Mouse (Mus musculus): ENCODE data around the gene Kidins220. TPM values are rescaled to one million over a fixed set of nuclear protein-coding genes. Genes with fewer than 3 reads are reported as not detected.

Gene Kidins220
- 17.7 and 20.6 TPM in 2 replicates for polyA plus RNA-seq (2015; fragmentation: Nextera tagmentation; extraction: Ambion mirVana)

DNA sequence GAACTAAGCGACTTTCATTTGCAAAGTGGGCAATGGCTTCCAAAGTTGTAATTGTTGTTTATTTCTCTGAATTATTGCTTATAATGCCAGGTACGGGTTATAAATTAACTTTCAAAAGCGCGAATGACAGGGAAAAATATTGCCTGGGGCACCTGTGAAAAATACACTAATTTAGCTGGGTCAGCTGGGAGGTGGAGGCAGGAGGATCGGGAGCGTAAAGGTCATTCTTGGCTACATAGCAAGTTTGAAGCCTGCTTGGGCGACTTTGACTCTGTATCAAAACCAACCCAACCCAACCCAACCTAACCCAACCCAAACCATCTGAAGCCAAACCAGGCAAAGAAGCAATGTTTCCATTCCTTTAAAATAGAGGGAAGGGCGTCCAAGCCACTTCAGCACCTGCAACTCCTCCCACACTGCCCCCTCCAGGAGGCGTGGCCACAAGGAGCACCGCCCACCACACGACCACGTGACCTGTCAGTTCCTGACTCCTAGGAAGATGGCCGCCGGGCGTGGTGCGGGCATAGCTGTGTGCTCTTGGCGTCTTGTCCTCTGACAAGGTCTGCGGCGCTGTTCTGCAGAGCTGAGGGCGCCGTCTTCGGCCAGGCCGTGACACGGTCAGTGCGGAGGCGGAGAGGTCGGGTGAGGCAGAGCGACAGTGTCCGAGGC is at the start of gene Kidins220:
Gene Kidins220 (plus strand): TSS at position 480 of the 669 bp plus-strand sequence.
- peaks cover 8% of the 10 kb centered on the region; the same call in 1 of the 2 replicates for H3K4me1 ChIP-seq
- no peaks in the 10 kb centered on the region for H3K36me3 ChIP-seq
- ATAC-seq (ENCODE audit: borderline replicate concordance, extremely low read depth, low FRiP score, low TSS enrichment): peak; percentile 93
- H3K27ac ChIP-seq: peak within 1 kb of the TSS; percentile 77
- WGBS: 14% methylated on average over 29 of the region's 29 CpGs
- H3K4me2 ChIP-seq: peak within 1 kb of the TSS; percentile 59
- peak within 1 kb of the TSS; percentile 82 for H3K4me3 ChIP-seq
- H3K9me3 ChIP-seq: no peaks in the 10 kb centered on the region
- H3K27me3 ChIP-seq: no peaks in the 10 kb centered on the region
- peak within 1 kb of the TSS; percentile 54 for H3K9ac ChIP-seq

DNA sequence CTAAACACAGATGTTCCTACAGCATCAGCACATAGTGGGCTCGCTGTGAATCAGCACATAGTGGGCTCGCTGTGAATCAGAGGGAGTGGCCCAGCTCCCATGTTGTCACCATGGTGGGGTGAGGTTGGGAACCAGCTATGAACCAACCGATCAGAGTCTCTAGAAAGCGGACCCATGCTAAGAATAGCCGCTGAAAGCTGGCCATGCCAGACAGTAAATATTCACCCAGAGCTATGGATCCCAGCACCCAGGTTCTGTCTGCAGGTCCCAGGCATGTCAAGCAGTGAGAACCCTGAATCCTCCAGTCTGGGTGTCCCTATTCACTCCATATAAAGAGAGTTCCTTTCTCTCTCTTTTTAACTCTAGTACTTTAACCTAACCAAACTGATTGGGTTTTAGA is 49.4 kb upstream of the Kidins220 start:
- H3K4me2 ChIP-seq: no peak overlapping the region
- peaks cover 2% of the 10 kb centered on the region; the same call in 1 of the 2 replicates for H3K4me1 ChIP-seq
- no peaks in the 10 kb centered on the region for H3K27me3 ChIP-seq
- H3K9me3 ChIP-seq: no peaks in the 10 kb centered on the region
- H3K4me3 ChIP-seq: no peak overlapping the region
- no peak overlapping the region for H3K9ac ChIP-seq
- WGBS: 81% methylated on average over 5 of the region's 5 CpGs
- no peak for ATAC-seq (ENCODE audit: borderline replicate concordance, extremely low read depth, low FRiP score, low TSS enrichment)
- H3K27ac ChIP-seq: no peak overlapping the region
- no peaks in the 10 kb centered on the region for H3K36me3 ChIP-seq

DNA sequence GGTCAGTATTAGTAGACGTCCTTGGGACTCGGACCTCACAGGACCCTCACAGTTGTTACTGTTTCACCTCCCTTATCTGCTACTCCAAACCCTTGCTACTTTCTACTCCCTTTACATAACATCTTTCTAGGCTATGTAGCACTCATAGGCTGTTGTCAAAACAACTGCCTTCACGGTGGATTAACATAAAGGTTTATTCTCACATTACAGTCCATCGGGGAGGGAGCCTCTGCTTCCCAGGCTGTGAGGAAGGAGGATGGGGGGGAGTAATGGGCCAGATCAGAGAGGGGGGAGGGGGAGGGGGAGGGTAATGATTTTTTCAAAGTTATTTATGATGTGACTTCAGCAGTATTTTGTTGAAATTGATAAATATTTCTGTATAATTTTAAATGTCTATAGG is 49.0 kb upstream of the Kidins220 start:
- H3K27me3 ChIP-seq: no peaks in the 10 kb centered on the region
- H3K27ac ChIP-seq: no peak overlapping the region
- H3K4me2 ChIP-seq: no peak overlapping the region
- no peaks in the 10 kb centered on the region for H3K9me3 ChIP-seq
- no peak for ATAC-seq (ENCODE audit: borderline replicate concordance, extremely low read depth, low FRiP score, low TSS enrichment)
- no peak overlapping the region for H3K4me3 ChIP-seq
- H3K36me3 ChIP-seq: no peaks in the 10 kb centered on the region
- 49% methylated on average over 4 of the region's 4 CpGs for WGBS
- H3K9ac ChIP-seq: no peak overlapping the region
- H3K4me1 ChIP-seq: peaks cover 2% of the 10 kb centered on the region; the same call in 1 of the 2 replicates

DNA sequence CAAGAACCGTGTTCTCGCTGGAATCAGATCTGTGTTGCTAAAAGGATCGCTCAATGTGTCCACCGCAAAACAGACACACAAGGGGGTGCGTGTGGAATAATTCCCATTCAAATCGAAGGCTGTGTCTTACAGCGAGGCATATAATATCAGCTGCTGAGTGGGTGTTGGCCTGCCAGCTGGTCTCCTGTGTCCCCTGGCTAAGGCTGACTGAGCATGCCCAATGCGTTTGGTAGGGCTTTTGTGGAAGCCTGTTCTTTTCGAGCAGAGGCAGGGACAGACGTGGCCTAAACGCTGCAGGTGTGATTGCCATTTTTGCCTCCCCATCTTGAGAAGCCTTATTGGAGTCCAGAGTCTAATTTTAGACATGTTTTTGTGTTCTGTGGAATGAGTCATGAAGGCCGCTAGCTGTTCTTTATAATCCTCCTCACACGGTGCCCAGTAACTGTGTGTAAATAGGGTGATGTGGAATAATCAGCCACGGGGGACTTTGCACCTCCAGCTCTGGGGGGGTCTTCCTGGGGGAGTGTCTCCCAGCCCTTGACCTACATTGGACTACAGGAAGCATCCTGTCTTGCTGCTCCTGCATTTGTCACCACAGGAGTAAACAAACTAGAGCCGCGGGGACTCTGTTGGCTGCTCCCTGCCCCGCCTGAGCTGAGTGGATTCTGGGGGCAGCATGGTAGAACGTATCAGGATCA is 46.5 kb upstream of the Kidins220 start:
- no peak overlapping the region for H3K27ac ChIP-seq
- no peak overlapping the region for H3K4me2 ChIP-seq
- no peaks in the 10 kb centered on the region for H3K27me3 ChIP-seq
- no peaks in the 10 kb centered on the region for H3K9me3 ChIP-seq
- no peak for ATAC-seq (ENCODE audit: borderline replicate concordance, extremely low read depth, low FRiP score, low TSS enrichment)
- 58% methylated on average over 18 of the region's 18 CpGs for WGBS
- no peaks in the 10 kb centered on the region for H3K36me3 ChIP-seq
- H3K4me3 ChIP-seq: no peak overlapping the region
- peaks cover 2% of the 10 kb centered on the region; the same call in 1 of the 2 replicates for H3K4me1 ChIP-seq
- no peak overlapping the region for H3K9ac ChIP-seq

DNA sequence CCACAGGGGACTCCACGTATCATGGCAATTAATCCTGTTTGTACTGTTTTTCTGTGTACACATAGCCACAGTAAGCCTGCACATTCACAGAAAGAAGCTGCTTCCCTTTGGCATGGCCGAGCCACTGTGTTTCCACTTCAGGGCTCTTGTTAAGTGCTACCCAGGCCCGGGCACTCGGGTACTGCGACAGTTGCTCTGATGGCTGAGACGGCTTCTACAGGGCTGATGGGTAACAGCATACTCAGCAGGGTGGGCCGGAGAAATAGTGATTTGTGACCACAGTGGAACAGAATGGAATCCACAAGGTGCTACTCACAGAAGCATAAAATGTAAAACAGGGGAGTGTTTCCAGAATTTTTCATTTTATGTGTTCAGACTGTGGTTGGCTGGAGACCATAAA is 45.7 kb upstream of the Kidins220 start:
- H3K4me3 ChIP-seq: no peak overlapping the region
- no peak overlapping the region for H3K4me2 ChIP-seq
- H3K36me3 ChIP-seq: no peaks in the 10 kb centered on the region
- H3K4me1 ChIP-seq: peaks cover 2% of the 10 kb centered on the region; the same call in 1 of the 2 replicates
- no peak overlapping the region for H3K27ac ChIP-seq
- WGBS: 68% methylated on average over 7 of the region's 7 CpGs
- no peak for ATAC-seq (ENCODE audit: borderline replicate concordance, extremely low read depth, low FRiP score, low TSS enrichment)
- no peaks in the 10 kb centered on the region for H3K9me3 ChIP-seq
- H3K27me3 ChIP-seq: no peaks in the 10 kb centered on the region
- no peak overlapping the region for H3K9ac ChIP-seq

DNA sequence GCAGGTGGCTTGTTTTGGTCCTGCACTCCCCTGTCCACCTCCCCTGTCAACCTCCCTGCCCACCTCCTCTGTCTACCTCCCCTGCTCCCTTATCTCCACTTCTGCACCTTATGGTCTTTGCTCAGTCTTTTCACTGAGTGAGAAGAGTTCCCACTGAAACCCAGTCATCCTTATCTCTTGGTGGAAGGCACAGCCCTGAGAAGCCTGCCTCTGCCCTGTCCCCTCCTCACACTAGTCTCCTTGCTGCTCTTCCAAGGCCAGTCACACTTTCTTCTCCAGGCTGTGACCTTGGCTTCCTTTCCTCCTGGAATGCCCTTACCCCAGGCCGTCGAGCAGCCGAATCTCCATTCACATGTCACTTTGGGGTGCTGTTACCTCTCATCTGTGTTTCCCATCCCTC is 44.0 kb upstream of the Kidins220 start:
- WGBS: 62% methylated on average over 3 of the region's 3 CpGs
- ATAC-seq (ENCODE audit: borderline replicate concordance, extremely low read depth, low FRiP score, low TSS enrichment): no peak
- H3K36me3 ChIP-seq: no peaks in the 10 kb centered on the region

DNA sequence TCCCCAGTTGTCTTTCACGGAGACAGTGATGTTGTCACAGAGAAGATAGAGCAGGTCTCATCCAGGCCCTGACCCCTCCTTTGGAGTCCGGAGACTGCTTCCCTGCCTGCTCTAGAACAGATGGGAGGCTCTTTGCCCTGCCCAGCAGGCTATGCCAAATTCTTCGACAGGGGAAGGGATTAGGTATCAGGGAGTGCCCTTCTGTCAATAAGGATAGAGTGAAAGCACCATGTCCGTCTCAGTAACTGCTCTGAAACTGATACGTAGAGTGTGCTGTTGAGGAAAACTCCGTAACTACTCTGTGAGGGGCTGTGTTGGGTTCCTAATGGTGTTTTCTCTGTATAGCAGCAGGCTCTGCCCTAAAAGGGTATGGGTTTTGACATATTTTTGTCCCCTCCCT is 42.6 kb upstream of the Kidins220 start:
- no peaks in the 10 kb centered on the region for H3K27me3 ChIP-seq
- peaks cover 2% of the 10 kb centered on the region; the same call in 1 of the 2 replicates for H3K4me1 ChIP-seq
- no peak overlapping the region for H3K4me2 ChIP-seq
- H3K4me3 ChIP-seq: no peak overlapping the region
- no peak for ATAC-seq (ENCODE audit: borderline replicate concordance, extremely low read depth, low FRiP score, low TSS enrichment)
- 70% methylated on average over 6 of the region's 6 CpGs for WGBS
- H3K36me3 ChIP-seq: no peaks in the 10 kb centered on the region
- H3K27ac ChIP-seq: no peak overlapping the region
- H3K9me3 ChIP-seq: no peaks in the 10 kb centered on the region
- H3K9ac ChIP-seq: no peak overlapping the region

More for the DNA sequence above, 44.0 kb upstream of the Kidins220 start:
- Histone ChIP-seq H3K9me3 (no peaks in the 10 kb centered on the region), H3K9ac (no peak overlapping the region), H3K4me1 (peaks cover 2% of the 10 kb centered on the region; the same call in 1 of the 2 replicates), H3K27me3 (no peaks in the 10 kb centered on the region), H3K4me3 (no peak overlapping the region), H3K27ac (no peak overlapping the region), H3K4me2 (no peak overlapping the region)

DNA sequence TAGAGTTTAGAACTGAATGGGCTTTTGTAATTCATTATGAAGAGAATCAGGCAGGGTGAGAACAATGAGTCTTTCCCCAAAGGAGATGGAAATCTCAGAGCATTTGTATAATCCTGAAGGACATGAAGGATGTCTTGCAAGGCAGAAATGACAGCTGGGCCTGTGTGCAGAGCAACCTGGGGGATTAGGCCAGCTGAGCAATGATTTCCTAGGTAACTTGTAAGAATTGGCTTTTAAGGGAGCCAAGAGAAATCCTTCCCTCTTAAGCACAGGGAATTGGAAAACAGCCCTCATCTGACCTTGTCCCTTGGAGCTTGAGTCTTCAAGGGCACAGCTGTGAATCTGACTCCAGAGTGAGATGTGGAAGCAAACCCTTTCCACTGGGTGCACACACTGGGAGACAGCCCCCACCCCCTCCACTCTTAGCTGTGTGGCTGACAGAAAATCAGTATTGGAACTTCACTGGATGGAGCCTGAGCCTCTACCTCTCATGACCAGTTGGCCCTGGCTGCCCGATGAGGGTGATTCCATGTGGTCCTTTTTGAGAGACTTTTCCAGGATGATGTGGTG is 41.4 kb upstream of the Kidins220 start:
- Histone ChIP-seq H3K4me1 (peaks cover 2% of the 10 kb centered on the region; the same call in 1 of the 2 replicates), H3K27ac (no peak overlapping the region), H3K36me3 (no peaks in the 10 kb centered on the region), H3K9ac (no peak overlapping the region), H3K4me2 (no peak overlapping the region), H3K9me3 (no peaks in the 10 kb centered on the region), H3K4me3 (no peak overlapping the region), H3K27me3 (no peaks in the 10 kb centered on the region)
- ATAC-seq (ENCODE audit: borderline replicate concordance, extremely low read depth, low FRiP score, low TSS enrichment): no peak
- WGBS: 78% methylated on average over 1 of the region's 1 CpGs

DNA sequence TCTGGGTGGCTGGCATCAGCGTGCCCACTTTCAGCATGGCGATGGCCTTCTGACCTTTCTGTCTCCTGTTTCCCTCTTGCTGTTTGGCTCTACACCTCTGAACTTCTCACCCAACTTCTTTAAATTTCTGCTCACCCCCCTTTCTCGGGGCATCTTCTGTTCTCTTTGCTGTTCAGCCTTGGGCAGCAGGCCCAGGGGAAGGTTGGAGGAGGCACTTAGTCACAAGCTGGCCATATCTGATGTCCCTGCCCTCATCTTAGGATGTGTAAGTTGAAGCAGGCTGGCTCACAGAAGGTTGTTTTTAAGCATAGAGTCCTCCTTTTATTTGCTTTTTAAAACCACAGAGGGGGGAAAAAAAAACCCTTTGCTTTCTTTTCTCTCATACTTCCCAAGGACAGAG is 40.7 kb upstream of the Kidins220 start:
- Histone ChIP-seq H3K4me3 (no peak overlapping the region), H3K27ac (no peak overlapping the region), H3K4me1 (no peaks in the 10 kb centered on the region), H3K9me3 (no peaks in the 10 kb centered on the region), H3K36me3 (no peaks in the 10 kb centered on the region), H3K9ac (no peak overlapping the region), H3K27me3 (no peaks in the 10 kb centered on the region), H3K4me2 (no peak overlapping the region)
- ATAC-seq (ENCODE audit: borderline replicate concordance, extremely low read depth, low FRiP score, low TSS enrichment): no peak
- 86% methylated on average over 3 of the region's 3 CpGs for WGBS

DNA sequence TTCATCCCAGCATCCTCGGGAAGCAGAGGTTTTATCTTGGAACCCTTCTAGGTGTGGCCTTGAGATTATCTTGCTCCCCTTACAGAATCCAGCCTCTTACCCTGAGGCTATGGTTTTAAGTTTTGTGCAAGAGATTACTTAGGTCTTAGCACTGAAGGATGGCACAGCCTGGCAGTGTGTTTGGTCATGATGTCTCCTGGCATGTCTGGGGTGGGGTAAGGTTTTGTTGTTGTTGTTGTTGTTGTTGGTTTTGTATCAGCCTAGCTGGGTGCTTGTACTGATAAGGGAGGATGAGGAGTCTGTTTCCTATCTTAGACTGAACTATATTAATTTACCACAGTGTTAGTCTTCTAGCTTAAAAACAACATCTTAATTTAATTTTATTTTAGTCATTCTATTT is 38.4 kb upstream of the Kidins220 start:
- no peak overlapping the region for H3K4me2 ChIP-seq
- ATAC-seq (ENCODE audit: borderline replicate concordance, extremely low read depth, low FRiP score, low TSS enrichment): no peak
- no peaks in the 10 kb centered on the region for H3K4me1 ChIP-seq
- 26% methylated on average over 1 of the region's 1 CpGs for WGBS
- no peak overlapping the region for H3K4me3 ChIP-seq
- H3K36me3 ChIP-seq: 0 out of 2 replicates have a peak, but pooled peaks cover under 1% of the 10 kb centered on the region
- H3K27ac ChIP-seq: no peak overlapping the region
- no peak overlapping the region for H3K9ac ChIP-seq
- no peaks in the 10 kb centered on the region for H3K9me3 ChIP-seq
- no peaks in the 10 kb centered on the region for H3K27me3 ChIP-seq

DNA sequence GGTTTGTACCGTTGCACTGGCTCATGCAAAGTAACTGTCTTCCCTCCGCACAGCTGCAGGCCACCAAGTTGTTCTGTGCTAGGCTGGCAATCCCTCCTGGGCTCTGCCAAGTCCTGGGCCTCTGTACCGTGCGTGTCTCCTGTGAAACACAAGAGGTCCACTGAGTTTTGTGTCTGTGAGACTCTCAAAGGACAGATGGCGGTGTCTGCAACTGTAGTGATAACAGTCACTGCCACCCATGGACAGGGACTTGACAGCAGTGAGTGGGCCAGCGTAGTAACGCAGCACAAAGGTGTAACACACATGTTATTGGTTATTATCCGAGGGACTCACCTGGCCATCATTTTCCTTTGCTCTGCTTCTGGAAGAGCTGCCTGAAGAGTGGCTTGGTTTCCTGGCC is 35.4 kb upstream of the Kidins220 start:
- Histone ChIP-seq H3K27ac (no peak overlapping the region), H3K36me3 (0 out of 2 replicates have a peak, but pooled peaks cover 9% of the 10 kb centered on the region), H3K9me3 (no peaks in the 10 kb centered on the region), H3K27me3 (no peaks in the 10 kb centered on the region), H3K4me1 (no peaks in the 10 kb centered on the region), H3K4me2 (no peak overlapping the region), H3K9ac (no peak overlapping the region), H3K4me3 (no peak overlapping the region)
- no peak for ATAC-seq (ENCODE audit: borderline replicate concordance, extremely low read depth, low FRiP score, low TSS enrichment)
- WGBS: 90% methylated on average over 8 of the region's 8 CpGs

All from lung, embryonic 15.5 days (tissue).